ENCODE assay signal across 8 mouse cellular contexts in genomic region chr8:120382436-120383203, GRCm38 (mm10).
A peak's percentile ranks its signal among the peaks of the same experiment; 100 is the strongest.
DNase-seq lines count a peak whose midpoint lies in the region; ATAC-seq lines count a peak whose summit lies in the region.

No protein-coding gene starts in this region.

- no peaks in the 10 kb centered on the region; the same call in 1 of the 2 replicates for H3K27me3 ChIP-seq in intestine, embryonic 15.5 days (replicated peaks)
- H3K27me3 ChIP-seq in midbrain, embryonic 16.5 days (ENCODE audit: control insufficient read depth, insufficient read depth, low read depth, low read length) = no peaks in the 10 kb centered on the region

- ATAC-seq in common myeloid progenitor, adult 5-6 weeks (replicated peaks; ENCODE audit: low read depth, poor library complexity, severe bottlenecking) = peak; percentile 36
- peak; percentile 67 for ATAC-seq in intestine, embryonic 15.5 days
- ATAC-seq in midbrain, embryonic 16.5 days = peak; percentile 83

- H3K4me3 ChIP-seq in intestine, embryonic 15.5 days (replicated peaks) = no peak overlapping the region
- H3K4me3 ChIP-seq in midbrain, embryonic 16.5 days (ENCODE audit: low read depth, low read length) = no peak overlapping the region

- H3K4me2 ChIP-seq in intestine, embryonic 15.5 days (replicated peaks) = peak overlapping the region; percentile 9; the same call in 1 of the 2 replicates
- H3K4me2 ChIP-seq in midbrain, embryonic 16.5 days (ENCODE audit: low read length) = no peak overlapping the region

- 59% methylated on average over 19 of the region's 19 CpGs for WGBS in intestine, embryonic 15.5 days
- 44% methylated on average over 19 of the region's 19 CpGs for WGBS in midbrain, embryonic 16.5 days

- H3K9me3 ChIP-seq in intestine, embryonic 15.5 days = no peaks in the 10 kb centered on the region
- H3K9me3 ChIP-seq in midbrain, embryonic 16.5 days (replicated peaks; ENCODE audit: control insufficient read depth, low read length, poor library complexity, severe bottlenecking) = no peaks in the 10 kb centered on the region

- H3K9ac ChIP-seq in intestine, embryonic 15.5 days = no peak overlapping the region
- H3K9ac ChIP-seq in midbrain, embryonic 16.5 days (ENCODE audit: low read depth, low read length) = no peak overlapping the region

- no peaks in the 10 kb centered on the region for H3K36me3 ChIP-seq in intestine, embryonic 15.5 days
- H3K36me3 ChIP-seq in midbrain, embryonic 16.5 days (ENCODE audit: control insufficient read depth, insufficient read depth, low read length) = no peaks in the 10 kb centered on the region

- peak; percentile 92 for DNase-seq in adrenal gland, postnatal 10 days
- DNase-seq in gastrocnemius, postnatal 4 days (ENCODE audit: low spot score in 2 of 2) = peak; percentile 77 to 82
- peak; percentile 87 to 95 for DNase-seq in left cerebral cortex, adult 9 months (ENCODE audit: low spot score in 2 of 2)
- peak; percentile 59 for DNase-seq in urinary bladder, adult 2 months (ENCODE audit: low spot score)
- DNase-seq in spleen, postnatal 4 days (ENCODE audit: low spot score in 2 of 2) = no peak

- peaks cover 47% of the 10 kb centered on the region for H3K4me1 ChIP-seq in intestine, embryonic 15.5 days (replicated peaks)
- peaks cover 30% of the 10 kb centered on the region for H3K4me1 ChIP-seq in midbrain, embryonic 16.5 days (ENCODE audit: control insufficient read depth, insufficient read depth, low read length)

- peak overlapping the region; percentile 76 for H3K27ac ChIP-seq in intestine, embryonic 15.5 days
- H3K27ac ChIP-seq in midbrain, embryonic 16.5 days (ENCODE audit: low read length) = peak overlapping the region; percentile 73

Comparison
In these comparisons a context has a peak if more than half of its experiments do, and no peak if none do; other contexts are left out.
1. DNase-seq: peak in adrenal gland, postnatal 10 days (single experiment), gastrocnemius, postnatal 4 days (2 of 2), left cerebral cortex, adult 9 months (2 of 2) and urinary bladder, adult 2 months (single experiment); none in spleen, postnatal 4 days (0 of 2).
2. Peak in every context shown above with its lines, with median percentiles within 50 percentile points of each other: ATAC-seq.